Mouse (Mus musculus) stomach, embryonic 16.5 days (tissue): ENCODE measurements around the gene Glis3. TPM values are rescaled to one million over a fixed set of nuclear protein-coding genes. Genes with fewer than 3 reads are reported as not detected.

Experiments used
- ATAC-seq: fragments of 200-750 bp; cut with Nextera tagmentation; 2 replicates; pipeline ENCODE4 v1.8.0; 2017; ENCODE audit warnings: moderate number of reproducible peaks, moderate TSS enrichment; ENCODE audit not compliant: insufficient read depth, low FRiP score
- H3K27ac ChIP-seq: fragments of 300-500 bp; sonication (generic); 2 replicates; pipeline ENCODE4 v1.5.1; 2014; ENCODE audit warnings: low read length
- H3K27me3 ChIP-seq: fragments of 300-500 bp; sonication (generic); 2 replicates; pipeline ENCODE4 v1.6.1; 2014; ENCODE audit warnings: low read length, control low read depth, mixed read lengths; ENCODE audit not compliant: control insufficient read depth, insufficient read depth
- H3K36me3 ChIP-seq: fragments of 300-500 bp; sonication (generic); 2 replicates; pipeline ENCODE4 v1.6.1; 2014; ENCODE audit warnings: low read length; ENCODE audit not compliant: control insufficient read depth, insufficient read depth
- H3K4me1 ChIP-seq: fragments of 300-500 bp; sonication (generic); 2 replicates; pipeline ENCODE4 v1.6.1; 2014; ENCODE audit warnings: low read length, control low read depth, mixed read lengths; ENCODE audit not compliant: control insufficient read depth, insufficient read depth
- H3K4me2 ChIP-seq: fragments of 300-500 bp; sonication (generic); 2 replicates; pipeline ENCODE4 v1.6.1; 2014; ENCODE audit warnings: low read depth, low read length, mixed read lengths
- H3K4me3 ChIP-seq: fragments of 300-500 bp; sonication (generic); replicated peaks from 2 replicates; pipeline ENCODE4 v1.5.1; 2014; ENCODE audit warnings: mild to moderate bottlenecking, low read length
- H3K9ac ChIP-seq: fragments of 300-500 bp; sonication (generic); 2 replicates; pipeline ENCODE4 v1.6.1; 2014; ENCODE audit warnings: low read length
- H3K9me3 ChIP-seq: fragments of 300-500 bp; sonication (generic); replicated peaks from 2 replicates; pipeline ENCODE4 v1.6.1; 2016; ENCODE audit warnings: low read length, control low read depth; ENCODE audit not compliant: control insufficient read depth
- WGBS: fragments of 180-500 bp; shearing (Covaris S2); extraction: QIAGEN DNeasy Blood & Tissue Kit; methylation state at CpG from one replicate; pipeline ENCODE4 v1.1.7; 2014; 5-methylcytosine and 5-hydroxymethylcytosine counted together
- polyA plus RNA-seq: library from polyadenylated mRNA; unstranded; fragments of >200 nt; fragmentation: Nextera tagmentation; extraction: Ambion mirVana; gene quantifications from 2 replicates; pipeline ENCODE4 v1.2.1, GENCODE M21; 2015

The Glis3 gene
- polyA plus RNA-seq, 1 experiment from 2014 or later = 2.4 TPM

GRCm38 (mm10) chr19:28284098-28284569, 395.7 kb downstream of the Glis3 start:
- Histone ChIP-seq H3K36me3 (no peaks in the 10 kb centered on the region), H3K4me1 (no peaks in the 10 kb centered on the region), H3K9ac (no peak overlapping the region), H3K4me2 (no peak overlapping the region), H3K9me3 (no peaks in the 10 kb centered on the region), H3K4me3 (no peak overlapping the region), H3K27me3 (no peaks in the 10 kb centered on the region), H3K27ac (no peak overlapping the region)
- 79% methylated on average over 7 of the region's 7 CpGs for WGBS
- no peak for ATAC-seq

- 86% methylated on average over 7 of the region's 7 CpGs for WGBS
- H3K27ac ChIP-seq = no peak overlapping the region
These were observed 396.4 kb downstream of the Glis3 start for GRCm38 (mm10) chr19:28283241-28284097.

GRCm38 (mm10) chr19:28281405-28281804, 398.5 kb downstream of the Glis3 start:
- Histone ChIP-seq H3K9ac (no peak overlapping the region), H3K27me3 (no peaks in the 10 kb centered on the region), H3K36me3 (no peaks in the 10 kb centered on the region), H3K4me1 (no peaks in the 10 kb centered on the region), H3K4me3 (no peak overlapping the region), H3K4me2 (no peak overlapping the region), H3K27ac (no peak overlapping the region), H3K9me3 (no peaks in the 10 kb centered on the region)
- ATAC-seq = no peak
- 82% methylated on average over 4 of the region's 4 CpGs for WGBS

More at GRCm38 (mm10) chr19:28283241-28284097, 396.4 kb downstream of the Glis3 start:
- Histone ChIP-seq H3K9me3 (no peaks in the 10 kb centered on the region), H3K4me3 (no peak overlapping the region), H3K4me2 (no peak overlapping the region), H3K4me1 (no peaks in the 10 kb centered on the region), H3K9ac (no peak overlapping the region), H3K36me3 (no peaks in the 10 kb centered on the region), H3K27me3 (no peaks in the 10 kb centered on the region)
- no peak for ATAC-seq

- H3K27me3 ChIP-seq = no peaks in the 10 kb centered on the region
- no peak for ATAC-seq
- WGBS = 89% methylated on average over 2 of the region's 2 CpGs
- H3K27ac ChIP-seq = no peak overlapping the region
- H3K9me3 ChIP-seq = no peaks in the 10 kb centered on the region
- H3K4me3 ChIP-seq = no peak overlapping the region
- H3K4me1 ChIP-seq = no peaks in the 10 kb centered on the region
- H3K4me2 ChIP-seq = no peak overlapping the region
- H3K9ac ChIP-seq = no peak overlapping the region
- H3K36me3 ChIP-seq = no peaks in the 10 kb centered on the region
These were observed 402.8 kb downstream of the Glis3 start for GRCm38 (mm10) chr19:28277104-28277503.

- no peaks in the 10 kb centered on the region for H3K27me3 ChIP-seq
- no peak overlapping the region for H3K4me2 ChIP-seq
- ATAC-seq = no peak
- WGBS = 80% methylated on average over 2 of the region's 2 CpGs
- H3K9ac ChIP-seq = no peak overlapping the region
- no peak overlapping the region for H3K27ac ChIP-seq
- no peaks in the 10 kb centered on the region for H3K36me3 ChIP-seq
- H3K4me3 ChIP-seq = no peak overlapping the region
- H3K4me1 ChIP-seq = no peaks in the 10 kb centered on the region
- no peaks in the 10 kb centered on the region for H3K9me3 ChIP-seq
These were observed 405.4 kb downstream of the Glis3 start for GRCm38 (mm10) chr19:28274501-28274900.

GRCm38 (mm10) chr19:28273946-28274345, 405.9 kb downstream of the Glis3 start:
- no peak overlapping the region for H3K4me2 ChIP-seq
- H3K36me3 ChIP-seq = no peaks in the 10 kb centered on the region
- H3K4me3 ChIP-seq = no peak overlapping the region
- WGBS = 87% methylated on average over 4 of the region's 4 CpGs
- H3K27ac ChIP-seq = no peak overlapping the region
- no peaks in the 10 kb centered on the region for H3K4me1 ChIP-seq
- no peak overlapping the region for H3K9ac ChIP-seq
- no peak for ATAC-seq
- H3K27me3 ChIP-seq = no peaks in the 10 kb centered on the region
- H3K9me3 ChIP-seq = no peaks in the 10 kb centered on the region

GRCm38 (mm10) chr19:28266850-28267249, 413.0 kb downstream of the Glis3 start:
- 60% methylated on average over 8 of the region's 8 CpGs for WGBS

GRCm38 (mm10) chr19:28265776-28266175, 414.1 kb downstream of the Glis3 start:
- ATAC-seq = no peak
- H3K36me3 ChIP-seq = no peaks in the 10 kb centered on the region
- no peak overlapping the region for H3K4me2 ChIP-seq
- WGBS = 95% methylated on average over 2 of the region's 2 CpGs
- no peaks in the 10 kb centered on the region for H3K27me3 ChIP-seq
- H3K9ac ChIP-seq = no peak overlapping the region
- H3K27ac ChIP-seq = no peak overlapping the region
- no peak overlapping the region for H3K4me3 ChIP-seq
- H3K9me3 ChIP-seq = no peaks in the 10 kb centered on the region
- H3K4me1 ChIP-seq = no peaks in the 10 kb centered on the region

More at GRCm38 (mm10) chr19:28266850-28267249, 413.0 kb downstream of the Glis3 start:
- Histone ChIP-seq H3K27me3 (no peaks in the 10 kb centered on the region), H3K4me3 (no peak overlapping the region), H3K9me3 (no peaks in the 10 kb centered on the region), H3K9ac (no peak overlapping the region), H3K36me3 (no peaks in the 10 kb centered on the region), H3K4me2 (no peak overlapping the region), H3K4me1 (no peaks in the 10 kb centered on the region), H3K27ac (no peak overlapping the region)
- ATAC-seq = no peak

- WGBS = 87% methylated on average over 18 of the region's 18 CpGs
These were observed 420.8 kb downstream of the Glis3 start for GRCm38 (mm10) chr19:28258907-28259675.

More at GRCm38 (mm10) chr19:28258907-28259675, 420.8 kb downstream of the Glis3 start:
- Histone ChIP-seq H3K9me3 (no peaks in the 10 kb centered on the region), H3K9ac (no peak overlapping the region), H3K27ac (no peak overlapping the region), H3K4me1 (no peaks in the 10 kb centered on the region), H3K4me2 (no peak overlapping the region), H3K4me3 (no peak overlapping the region), H3K36me3 (no peaks in the 10 kb centered on the region), H3K27me3 (no peaks in the 10 kb centered on the region)
- no peak for ATAC-seq
